Mouse (Mus musculus) CH12.LX (cell line): ENCODE data around the gene Adgrl3.

Experiments
- CTCF ChIP-seq, 2 experiments: IDR thresholded peaks in 1 of 2; conservative IDR thresholded peaks in 1 of 2; 2 replicates each; pipeline ENCODE4 v1.5.1; 2011 to 2012; ENCODE audit warnings: low read depth in 2 of 2, low read length in 2 of 2, improper control_type of control experiment in 1 of 2, inconsistent platforms in 1 of 2, mild to moderate bottlenecking in 1 of 2, moderate library complexity in 1 of 2
- HCFC1 ChIP-seq: IDR thresholded peaks from 2 replicates; pipeline ENCODE4 v1.6.1; 2012; ENCODE audit warnings: low read depth, mild to moderate bottlenecking, inconsistent platforms, low read length, improper control_type of control experiment
- NRF1 ChIP-seq: IDR thresholded peaks from 2 replicates; pipeline ENCODE4 v1.6.1; 2014; ENCODE audit warnings: low read depth, mild to moderate bottlenecking, inconsistent platforms, low read length, improper control_type of control experiment, moderate library complexity
- POLR2A ChIP-seq: IDR thresholded peaks from 2 replicates; pipeline ENCODE4 v1.6.1; 2011; ENCODE audit warnings: low read depth, mild to moderate bottlenecking, improper control_type of control experiment, low read length
- RCOR1 ChIP-seq: conservative IDR thresholded peaks from 2 replicates; pipeline ENCODE4 v1.6.1; 2012; ENCODE audit warnings: low read depth, mild to moderate bottlenecking, inconsistent platforms, low read length, improper control_type of control experiment
- ZMIZ1 ChIP-seq: IDR thresholded peaks from 2 replicates; pipeline ENCODE4 v1.6.1; 2012; ENCODE audit warnings: low read depth, mild to moderate bottlenecking, inconsistent platforms, low read length, improper control_type of control experiment
- ZNF384 ChIP-seq: IDR thresholded peaks from 2 replicates; pipeline ENCODE4 v1.6.1; 2012; ENCODE audit warnings: low read depth, low read length, improper control_type of control experiment, inconsistent platforms

DNA sequence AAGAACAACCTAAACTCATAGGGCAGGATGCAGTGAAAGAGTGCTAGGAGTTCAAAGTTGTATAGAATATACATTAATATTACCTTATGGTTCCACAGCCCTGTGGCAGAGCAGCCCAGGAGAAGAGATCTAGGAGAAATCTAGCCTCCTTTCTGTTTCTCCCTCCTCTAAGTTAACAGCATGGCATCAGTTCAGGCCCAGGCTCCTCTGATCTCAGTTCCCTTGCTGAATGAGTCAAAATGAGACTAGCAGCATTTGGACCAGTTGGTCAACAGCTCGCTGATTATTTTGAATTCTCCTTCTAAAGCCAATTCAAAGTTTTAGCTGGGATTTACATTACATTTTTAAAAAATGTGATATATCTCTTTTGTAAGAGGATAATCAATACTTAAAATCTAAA lies 770.8 kb downstream of the Adgrl3 start:
- no peak for TF ChIP-seq CTCF (conservative IDR thresholded peaks at IDR 0.05 in 1 of 2, IDR thresholded peaks at IDR 0.05 in 1 of 2; ENCODE audit: low read depth in 2 of 2, low read length in 2 of 2)
- 0 out of 2 replicates have a peak, but pooled peaks have one; percentile 20 for TF ChIP-seq POLR2A
- peak; percentile 54; the same call in 1 of the 2 replicates for TF ChIP-seq RCOR1
- TF ChIP-seq ZNF384 = no peak
- no peak for TF ChIP-seq ZMIZ1
- TF ChIP-seq NRF1 = no peak
- TF ChIP-seq HCFC1 = no peak
